Mouse (Mus musculus) erythroblast, embryonic 14.5 days (primary cell): ENCODE results near the gene Kif6. TPM values are rescaled to one million over a fixed set of nuclear protein-coding genes. Genes with fewer than 3 reads are reported as not detected.

Experiments
- H3K27me3 ChIP-seq: 2 replicates; pipeline ENCODE4 v1.6.1; 2012; ENCODE audit warnings: inconsistent platforms; ENCODE audit not compliant: control insufficient read depth
- H3K36me3 ChIP-seq: 2 replicates; pipeline ENCODE4 v1.6.1; 2012; ENCODE audit warnings: mild to moderate bottlenecking, inconsistent platforms; ENCODE audit not compliant: control insufficient read depth
- H3K4me1 ChIP-seq: 2 replicates; pipeline ENCODE4 v1.6.1; 2012; ENCODE audit warnings: inconsistent platforms; ENCODE audit not compliant: control insufficient read depth
- H3K4me3 ChIP-seq: replicated peaks from 2 replicates; pipeline ENCODE3; 2012; ENCODE audit warnings: moderate library complexity, mild to moderate bottlenecking, inconsistent platforms
- H3K9me3 ChIP-seq: 2 replicates; pipeline ENCODE4 v1.6.1; 2012; ENCODE audit warnings: low read length, inconsistent platforms, mixed read lengths; ENCODE audit not compliant: control insufficient read depth
- GATA1 ChIP-seq: IDR thresholded peaks from 2 replicates; pipeline ENCODE4 v1.6.1; 2012; ENCODE audit warnings: low read length, inconsistent platforms, mixed read lengths
- TAL1 ChIP-seq: IDR thresholded peaks from 3 replicates; pipeline ENCODE4 v1.6.1; 2012; ENCODE audit warnings: low read length, inconsistent platforms, mixed read lengths
- polyA plus RNA-seq: library from polyadenylated mRNA; stranded (reverse); fragments of >175 nt; gene quantifications from 2 replicates; pipeline ENCODE4 v1.2.3, GENCODE M21; 2012

Kif6 gene
- polyA plus RNA-seq, 1 experiment = not detected

DNA sequence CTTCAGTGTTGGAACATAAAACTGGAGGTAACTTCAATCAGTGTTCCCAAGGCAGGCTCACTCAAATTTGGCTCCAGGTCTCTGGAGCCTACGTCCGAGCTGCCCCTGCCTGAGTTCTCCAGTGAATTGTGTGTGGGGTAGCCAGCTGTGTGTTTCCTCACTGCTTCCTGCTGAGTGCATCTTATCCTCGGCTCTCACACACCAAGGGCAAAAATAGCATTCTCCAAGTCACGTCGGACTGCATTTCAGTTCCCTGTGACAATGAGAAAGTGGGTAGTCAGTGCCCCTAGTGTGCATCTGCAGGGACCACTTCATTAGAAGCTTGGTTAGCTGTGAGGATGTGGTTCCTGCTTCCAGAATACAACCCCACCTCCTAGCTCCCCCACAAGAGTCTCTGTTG, 222.5 kb downstream of the Kif6 start:
- TF ChIP-seq GATA1 (no peak), TAL1 (no peak)
- Histone ChIP-seq H3K9me3 (no peaks in the 10 kb centered on the region), H3K4me3 (no peak overlapping the region), H3K4me1 (no peaks in the 10 kb centered on the region), H3K27me3 (no peaks in the 10 kb centered on the region), H3K36me3 (no peaks in the 10 kb centered on the region)

DNA sequence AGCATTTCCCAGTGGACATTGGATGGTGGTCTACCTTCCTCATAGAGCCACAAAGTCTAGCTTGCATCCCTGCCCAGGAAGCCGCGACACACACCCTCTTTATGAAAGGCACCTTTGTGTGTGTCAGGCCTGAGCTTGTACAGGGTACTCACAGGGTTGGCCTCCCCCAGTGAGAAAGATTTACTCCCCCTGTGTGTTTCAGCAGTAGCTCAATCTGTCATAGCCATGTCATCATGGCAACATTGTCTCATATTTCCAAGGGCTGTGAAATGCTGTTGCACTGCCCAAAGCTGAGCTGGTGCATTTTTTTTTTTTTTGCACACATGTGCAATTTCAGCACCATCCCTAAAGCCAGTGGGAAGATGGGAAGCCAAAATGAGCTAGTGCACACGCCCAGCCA, 224.3 kb downstream of the Kif6 start:
- H3K9me3 ChIP-seq = no peaks in the 10 kb centered on the region
- H3K27me3 ChIP-seq = no peaks in the 10 kb centered on the region
- H3K36me3 ChIP-seq = no peaks in the 10 kb centered on the region
- no peak for TF ChIP-seq TAL1
- TF ChIP-seq GATA1 = no peak
- H3K4me3 ChIP-seq = no peak overlapping the region
- H3K4me1 ChIP-seq = no peaks in the 10 kb centered on the region

DNA sequence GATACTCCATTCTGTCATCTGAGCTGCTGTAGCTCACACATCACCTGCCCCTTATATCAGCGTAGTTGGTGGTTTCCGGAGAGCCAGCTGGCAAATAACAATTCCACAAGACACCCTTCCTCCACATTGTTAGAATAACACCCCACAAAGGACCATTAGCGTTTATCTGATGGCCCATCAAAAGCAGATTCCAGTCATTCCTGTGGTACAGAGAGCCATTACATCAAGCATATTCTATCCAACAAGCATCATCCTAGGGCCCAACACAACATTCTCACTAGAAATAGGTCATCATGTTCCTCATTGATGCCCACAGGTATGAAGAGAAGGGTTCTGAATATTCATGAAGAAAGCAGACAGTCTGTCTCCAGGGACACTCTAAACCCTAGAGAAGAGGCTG, 236.3 kb downstream of the Kif6 start:
- H3K9me3 ChIP-seq = no peaks in the 10 kb centered on the region

DNA sequence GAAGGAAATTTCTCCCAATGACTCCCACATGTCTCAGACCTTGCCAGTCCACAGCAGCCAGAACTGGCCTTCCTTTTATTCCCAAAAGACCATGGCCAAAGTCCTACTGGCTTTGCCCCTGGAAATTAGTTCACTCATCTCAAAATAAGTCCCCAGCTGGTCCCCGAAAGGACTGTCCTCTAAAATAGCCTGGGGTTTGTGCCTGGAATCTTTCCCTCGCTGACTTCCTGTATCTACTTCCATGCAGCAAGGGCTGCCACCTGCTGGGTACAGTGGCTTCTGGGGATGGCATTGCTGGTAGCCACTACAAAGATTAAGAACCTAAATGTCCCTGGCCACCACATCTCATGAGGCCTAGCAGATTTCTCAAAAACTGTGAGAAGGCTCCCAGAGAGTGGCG, 237.2 kb downstream of the Kif6 start:
- no peaks in the 10 kb centered on the region for H3K4me1 ChIP-seq
- TF ChIP-seq GATA1 = no peak
- no peak for TF ChIP-seq TAL1
- no peaks in the 10 kb centered on the region for H3K9me3 ChIP-seq
- H3K36me3 ChIP-seq = no peaks in the 10 kb centered on the region
- no peak overlapping the region for H3K4me3 ChIP-seq
- no peaks in the 10 kb centered on the region for H3K27me3 ChIP-seq

More for the DNA sequence above, 236.3 kb downstream of the Kif6 start:
- Histone ChIP-seq H3K36me3 (no peaks in the 10 kb centered on the region), H3K27me3 (no peaks in the 10 kb centered on the region), H3K4me3 (no peak overlapping the region), H3K4me1 (no peaks in the 10 kb centered on the region)
- TF ChIP-seq TAL1 (no peak), GATA1 (no peak)

DNA sequence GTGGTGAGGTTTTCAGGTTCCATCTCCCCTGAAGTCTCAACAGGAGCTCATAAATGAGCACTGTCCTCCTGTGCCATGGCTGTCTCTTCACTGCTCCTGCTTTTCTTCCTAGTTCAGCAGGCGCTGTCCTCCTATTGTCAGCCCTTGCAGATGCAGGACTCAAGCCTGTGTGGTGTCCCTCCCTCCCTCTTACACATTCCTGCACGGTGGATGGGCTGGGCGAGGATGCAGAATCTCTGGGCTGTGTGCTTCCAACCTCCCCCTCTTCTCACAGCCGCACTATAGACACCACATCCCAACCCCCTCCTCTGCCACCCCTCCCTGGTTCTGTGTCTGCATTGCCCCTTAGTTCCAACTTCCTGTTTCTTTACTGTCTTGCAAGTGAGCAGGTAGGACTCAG, 240.8 kb downstream of the Kif6 start:
- H3K36me3 ChIP-seq = no peaks in the 10 kb centered on the region
- no peak for TF ChIP-seq GATA1
- no peak for TF ChIP-seq TAL1
- H3K27me3 ChIP-seq = no peaks in the 10 kb centered on the region
- H3K4me1 ChIP-seq = no peaks in the 10 kb centered on the region
- no peaks in the 10 kb centered on the region for H3K9me3 ChIP-seq
- H3K4me3 ChIP-seq = no peak overlapping the region

DNA sequence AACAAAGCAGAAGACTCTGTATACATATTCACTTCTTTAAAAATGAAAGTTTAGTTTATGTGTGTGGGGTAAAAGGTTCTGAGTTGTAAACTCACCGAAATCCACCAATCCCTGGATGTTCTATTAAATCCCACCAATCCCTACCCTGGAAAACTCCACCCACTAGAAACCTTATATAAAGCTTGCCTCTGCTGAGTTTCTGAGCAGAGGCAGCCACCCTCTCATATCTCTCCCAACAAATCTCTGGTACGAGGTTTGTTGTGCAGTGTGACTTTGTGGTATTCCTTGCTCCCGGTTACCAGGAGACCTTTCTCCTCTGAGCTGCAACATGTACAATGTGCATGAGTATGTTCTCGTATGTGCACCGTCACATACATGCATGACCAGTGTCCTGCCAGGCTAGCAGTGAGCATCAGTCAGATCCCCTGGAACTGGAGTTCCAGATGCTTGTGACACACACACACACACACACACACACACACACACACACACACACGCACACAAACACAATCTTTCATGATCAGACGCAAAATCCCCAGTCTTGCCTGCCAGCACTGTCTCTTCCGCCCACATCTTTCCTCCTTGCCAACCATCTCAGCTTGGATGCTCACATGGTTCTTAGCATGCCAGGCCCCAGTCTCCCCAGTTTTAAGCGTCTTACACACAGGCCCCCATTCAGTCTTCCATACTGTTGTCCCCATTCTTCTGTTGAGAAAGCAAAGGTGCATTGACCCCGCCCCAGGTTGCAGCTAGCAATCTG, 245.3 kb downstream of the Kif6 start:
- H3K36me3 ChIP-seq = no peaks in the 10 kb centered on the region
- H3K9me3 ChIP-seq = no peaks in the 10 kb centered on the region
- H3K4me3 ChIP-seq = no peak overlapping the region
- no peaks in the 10 kb centered on the region for H3K27me3 ChIP-seq
- H3K4me1 ChIP-seq = no peaks in the 10 kb centered on the region
- no peak for TF ChIP-seq GATA1
- no peak for TF ChIP-seq TAL1

DNA sequence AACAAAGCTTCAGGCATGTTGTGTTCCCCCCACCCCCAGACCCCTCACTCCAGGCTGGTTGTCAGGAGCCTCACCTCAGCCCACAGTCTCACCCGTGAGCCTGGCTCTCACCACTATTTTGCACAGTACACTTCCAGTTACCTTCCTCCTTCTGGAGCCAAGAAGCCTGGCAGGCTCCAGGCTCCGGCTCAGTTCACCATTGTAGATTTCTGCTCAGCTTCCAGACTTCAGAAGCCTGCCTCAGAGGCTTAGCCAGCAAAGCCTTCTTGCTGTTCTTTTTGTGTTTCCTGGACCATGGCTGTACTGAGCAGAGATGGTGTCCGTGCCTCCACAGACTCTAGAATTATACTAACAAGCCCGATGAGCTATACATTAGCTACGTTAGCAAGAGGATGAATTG, 248.7 kb downstream of the Kif6 start:
- Histone ChIP-seq H3K27me3 (no peaks in the 10 kb centered on the region), H3K9me3 (no peaks in the 10 kb centered on the region), H3K36me3 (no peaks in the 10 kb centered on the region), H3K4me1 (no peaks in the 10 kb centered on the region), H3K4me3 (no peak overlapping the region)
- TF ChIP-seq TAL1 = no peak
- TF ChIP-seq GATA1 = no peak

DNA sequence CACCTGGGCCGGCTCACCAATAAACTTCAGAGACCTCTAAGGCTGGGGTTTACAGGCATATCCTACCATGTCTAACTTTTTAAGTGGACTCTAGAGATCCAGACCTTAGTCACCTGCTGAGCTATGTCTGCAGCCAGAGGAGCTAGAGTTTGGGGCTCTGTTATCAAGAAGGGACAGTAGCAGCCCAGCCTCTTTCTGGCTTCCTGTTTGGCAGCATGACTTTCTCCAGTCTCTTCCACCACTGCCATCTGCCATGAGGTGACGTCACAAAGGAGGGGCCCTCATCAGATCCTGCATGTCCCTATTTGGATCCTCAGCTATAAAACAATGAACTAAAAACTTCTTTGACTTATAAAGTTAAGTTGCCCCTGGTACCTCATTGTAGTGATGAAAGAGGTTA, 250.7 kb downstream of the Kif6 start:
- H3K4me3 ChIP-seq = no peak overlapping the region
- no peaks in the 10 kb centered on the region for H3K9me3 ChIP-seq
- TF ChIP-seq GATA1 (no peak), TAL1 (no peak)

DNA sequence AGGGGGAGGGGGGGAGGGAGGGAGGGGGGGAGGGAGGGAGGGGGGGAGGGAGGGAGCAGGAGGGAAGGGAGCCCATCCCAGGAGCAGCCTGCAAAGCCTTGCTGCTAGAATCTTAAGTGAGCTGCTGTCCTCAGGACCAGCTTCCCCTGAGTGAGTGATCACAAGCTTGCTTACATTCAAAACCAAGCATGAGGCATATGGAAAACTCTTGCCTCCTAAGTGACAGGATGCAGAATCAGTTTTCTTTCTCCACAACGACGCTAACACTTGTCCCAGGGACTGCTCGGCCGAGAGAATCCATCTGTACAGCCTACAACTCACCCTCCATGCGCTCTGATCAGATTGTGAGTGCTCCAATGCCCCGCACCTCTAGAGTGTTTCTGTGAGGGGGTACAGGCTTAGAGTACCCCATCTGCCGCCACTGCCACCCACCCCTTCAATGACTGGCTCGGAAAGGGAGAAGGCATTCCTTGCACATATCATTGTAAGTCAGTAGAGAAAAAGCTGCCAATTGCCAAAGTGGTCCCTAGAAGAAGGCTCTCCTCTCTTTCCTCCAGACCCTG, 251.8 kb downstream of the Kif6 start:
- no peaks in the 10 kb centered on the region for H3K27me3 ChIP-seq
- TF ChIP-seq TAL1 (no peak), GATA1 (no peak)
- no peaks in the 10 kb centered on the region for H3K4me1 ChIP-seq
- H3K4me3 ChIP-seq = no peak overlapping the region
- H3K9me3 ChIP-seq = no peaks in the 10 kb centered on the region
- no peaks in the 10 kb centered on the region for H3K36me3 ChIP-seq

More for the DNA sequence above, 250.7 kb downstream of the Kif6 start:
- Histone ChIP-seq H3K36me3 (no peaks in the 10 kb centered on the region), H3K4me1 (no peaks in the 10 kb centered on the region), H3K27me3 (no peaks in the 10 kb centered on the region)
